Mouse (Mus musculus) central nervous system, embryonic 18 days (tissue): Measurements from ENCODE around the gene Cfap100. TPM values are rescaled to one million over a fixed set of nuclear protein-coding genes. Genes with fewer than 3 reads are reported as not detected.

Experiments used
- polyA plus RNA-seq: library from polyadenylated mRNA; depleted of rRNA; stranded (reverse); fragments of >200 nt; gene quantifications from 2 replicates; pipeline ENCODE4 v1.2.3, GENCODE M21; 2012; rRNA removed

Cfap100 gene
- polyA plus RNA-seq, result 12.7 and 14.2 TPM in 2 replicates

GRCm38 (mm10) chr6:90428380-90428974 lies at the start of gene Cfap100:
TSS of gene Cfap100 (minus strand) at chr6:90428797.

GRCm38 (mm10) chr6:90462181-90462706 lies 33.6 kb upstream of the Cfap100 start, which contains the start of gene Klf15:
TSS of gene Klf15 (plus strand) at chr6:90462576.

GRCm38 (mm10) chr6:90368976-90369724 lies 59.4 kb downstream of the Cfap100 start, which contains the start of gene Zxdc:
TSS of gene Zxdc (plus strand) at chr6:90369492.

Other genes starting within 250 kb of the Cfap100 start
- gene V1ra8, start 226.0 kb downstream of the Cfap100 start, polyA plus RNA-seq, result not detected in 2 replicates
- gene Vmn1r53, start 204.4 kb downstream of the Cfap100 start, polyA plus RNA-seq, result 0.08 TPM in 1 of 2 replicates, not detected in the other
- gene Vmn1r54, start 182.5 kb downstream of the Cfap100 start, polyA plus RNA-seq, result not detected in 2 replicates
- not detected in 2 replicates for gene BC048671, start 127.6 kb downstream of the Cfap100 start, polyA plus RNA-seq
- gene Chst13, start 103.6 kb downstream of the Cfap100 start, polyA plus RNA-seq, result 0.08 and 0.43 TPM in 2 replicates
- gene Uroc1, start 95.5 kb downstream of the Cfap100 start, polyA plus RNA-seq, result 0.01 TPM in 1 of 2 replicates, not detected in the other
- gene Zxdc, start 59.3 kb downstream of the Cfap100 start, polyA plus RNA-seq, result 17.6 and 19.1 TPM in 2 replicates
- 12.9 and 16.2 TPM in 2 replicates for gene Klf15, start 33.8 kb upstream of the Cfap100 start, polyA plus RNA-seq
- gene Aldh1l1, start 57.6 kb upstream of the Cfap100 start, polyA plus RNA-seq, result 36.6 and 41.0 TPM in 2 replicates
- 5.1 and 5.4 TPM in 2 replicates for gene Slc41a3, start 175.9 kb upstream of the Cfap100 start, polyA plus RNA-seq